7 mouse cellular contexts compared by ENCODE assay signal in genomic region chr7:127841340-127842000, GRCm38 (mm10). TPM values are rescaled to one million over a fixed set of nuclear protein-coding genes. Genes with fewer than 3 reads are reported as not detected.
DNase-seq lines count a peak whose midpoint lies in the region; ATAC-seq and TF ChIP-seq lines count a peak whose summit lies in the region.

No protein-coding gene starts in this region.

- TF ChIP-seq POLR2A in kidney, adult 2 months (IDR thresholded peaks at IDR 0.05; ENCODE audit: low read depth, low read length) = peak; percentile 46
- TF ChIP-seq POLR2A in spleen, adult 2 months (IDR thresholded peaks at IDR 0.05; ENCODE audit: low read depth, low read length) = peak; percentile 55

- peak overlapping the region; percentile 67 for H3K9ac ChIP-seq in embryonic facial prominence, embryonic 12.5 days
- peak overlapping the region; percentile 66 for H3K9ac ChIP-seq in limb, embryonic 12.5 days (replicated peaks)
- H3K9ac ChIP-seq in midbrain, embryonic 15.5 days = peak overlapping the region; percentile 60

- no peaks in the 10 kb centered on the region; the same call in 1 of the 2 replicates for H3K4me1 ChIP-seq in embryonic facial prominence, embryonic 12.5 days
- peaks cover 4% of the 10 kb centered on the region; the same call in 1 of the 2 replicates for H3K4me1 ChIP-seq in kidney, adult 2 months (ENCODE audit: control insufficient read depth, insufficient read depth, low read length)
- peaks cover 8% of the 10 kb centered on the region for H3K4me1 ChIP-seq in limb, embryonic 12.5 days (replicated peaks)
- peaks cover 15% of the 10 kb centered on the region for H3K4me1 ChIP-seq in midbrain, embryonic 15.5 days
- peaks cover 7% of the 10 kb centered on the region; the same call in 1 of the 2 replicates for H3K4me1 ChIP-seq in spleen, adult 2 months (ENCODE audit: control insufficient read depth, insufficient read depth, insufficient read length)

- H3K4me2 ChIP-seq in embryonic facial prominence, embryonic 12.5 days (replicated peaks) = peak overlapping the region; percentile 90
- peak overlapping the region; percentile 94 for H3K4me2 ChIP-seq in limb, embryonic 12.5 days
- peak overlapping the region; percentile 89 for H3K4me2 ChIP-seq in midbrain, embryonic 15.5 days

- peak overlapping the region; percentile 79 for H3K4me3 ChIP-seq in embryonic facial prominence, embryonic 12.5 days
- peak overlapping the region; percentile 89 for H3K4me3 ChIP-seq in kidney, adult 2 months (ENCODE audit: insufficient read depth, low read depth, low read length)
- peak overlapping the region; percentile 74 for H3K4me3 ChIP-seq in limb, embryonic 12.5 days (replicated peaks)
- H3K4me3 ChIP-seq in midbrain, embryonic 15.5 days = peak overlapping the region; percentile 66
- peak overlapping the region; percentile 80 for H3K4me3 ChIP-seq in spleen, adult 2 months (ENCODE audit: extremely low read depth, insufficient read depth, insufficient read length)

- DNase-seq in adrenal gland, postnatal 25 days = peak; percentile 95
- peak; percentile 95 to 96 for DNase-seq in heart, adult 18-20 months
- peak; percentile 96 for DNase-seq in kidney, adult 2 months
- DNase-seq in spleen, adult 2 months (ENCODE audit: low read depth in 1 of 2, low spot score in 2 of 2) = peak; percentile 85 to 89

- no peaks in the 10 kb centered on the region for H3K27me3 ChIP-seq in embryonic facial prominence, embryonic 12.5 days
- no peaks in the 10 kb centered on the region for H3K27me3 ChIP-seq in kidney, adult 2 months (replicated peaks; ENCODE audit: control insufficient read depth, insufficient read depth, low read length)
- no peaks in the 10 kb centered on the region for H3K27me3 ChIP-seq in limb, embryonic 12.5 days
- no peaks in the 10 kb centered on the region for H3K27me3 ChIP-seq in midbrain, embryonic 15.5 days (replicated peaks)
- H3K27me3 ChIP-seq in spleen, adult 2 months (ENCODE audit: control insufficient read depth, insufficient read depth, low read length) = no peaks in the 10 kb centered on the region

- peak overlapping the region; percentile 89 for H3K27ac ChIP-seq in embryonic facial prominence, embryonic 12.5 days
- peak overlapping the region; percentile 94 for H3K27ac ChIP-seq in kidney, adult 2 months (ENCODE audit: insufficient read depth, low read depth, low read length)
- H3K27ac ChIP-seq in limb, embryonic 12.5 days = peak overlapping the region; percentile 87
- peak overlapping the region; percentile 90 for H3K27ac ChIP-seq in midbrain, embryonic 15.5 days
- H3K27ac ChIP-seq in spleen, adult 2 months (ENCODE audit: insufficient read depth, low read length) = peak overlapping the region; percentile 92

- H3K36me3 ChIP-seq in embryonic facial prominence, embryonic 12.5 days = peaks cover 16% of the 10 kb centered on the region
- no peaks in the 10 kb centered on the region for H3K36me3 ChIP-seq in kidney, adult 2 months (ENCODE audit: control insufficient read depth, insufficient read depth, low read length)
- H3K36me3 ChIP-seq in limb, embryonic 12.5 days = peaks cover 26% of the 10 kb centered on the region
- no peaks in the 10 kb centered on the region for H3K36me3 ChIP-seq in midbrain, embryonic 15.5 days (replicated peaks)
- peaks cover 4% of the 10 kb centered on the region for H3K36me3 ChIP-seq in spleen, adult 2 months (ENCODE audit: control insufficient read depth, insufficient read depth, low read length)

- TF ChIP-seq CTCF in kidney, adult 2 months (conservative IDR thresholded peaks at IDR 0.05; ENCODE audit: insufficient read depth, insufficient read length, low read depth, low read length) = no peak
- no peak for TF ChIP-seq CTCF in spleen, adult 2 months (IDR thresholded peaks at IDR 0.05; ENCODE audit: extremely low read depth, insufficient read depth, insufficient read length, insufficient replicate concordance)

- no peaks in the 10 kb centered on the region for H3K9me3 ChIP-seq in embryonic facial prominence, embryonic 12.5 days
- H3K9me3 ChIP-seq in limb, embryonic 12.5 days = no peaks in the 10 kb centered on the region
- no peaks in the 10 kb centered on the region for H3K9me3 ChIP-seq in midbrain, embryonic 15.5 days

- ATAC-seq in embryonic facial prominence, embryonic 12.5 days (ENCODE audit: insufficient number of reproducible peaks, insufficient read depth, low FRiP score, low TSS enrichment) = peak; percentile 89
- peak; percentile 91 for ATAC-seq in limb, embryonic 12.5 days (ENCODE audit: insufficient number of reproducible peaks, insufficient read depth, low FRiP score, low TSS enrichment, low read depth)
- peak; percentile 96 for ATAC-seq in midbrain, embryonic 15.5 days (replicated peaks)

- under 1% methylated on average over 43 of the region's 46 CpGs for WGBS in embryonic facial prominence, embryonic 12.5 days
- WGBS in kidney, adult 2 months = under 1% methylated on average over 46 of the region's 46 CpGs
- WGBS in limb, embryonic 12.5 days = under 1% methylated on average over 46 of the region's 46 CpGs
- under 1% methylated on average over 39 of the region's 46 CpGs for WGBS in midbrain, embryonic 15.5 days
- 1% methylated on average over 46 of the region's 46 CpGs for WGBS in spleen, adult 2 months

RNA-seq across cellular contexts. Expression of gene Stx1b, which starts 17.1 kb away (rescaled TPM):
- total RNA-seq in adrenal gland, postnatal 25 days (2021) = 4.2 and 8.0 TPM in 2 replicates
- 9.1 and 10.0 TPM in 2 replicates for polyA plus RNA-seq in embryonic facial prominence, embryonic 12.5 days (2016; fragmentation: Nextera tagmentation; extraction: Ambion mirVana)
- total RNA-seq in heart, adult 18-20 months (2021) = under 1 TPM; 0.30 to 0.72 TPM
- 2.3 and 2.4 TPM in 2 replicates for polyA plus RNA-seq in kidney, adult 2 months (2012; rRNA removed)
- polyA plus RNA-seq in limb, embryonic 12.5 days (2016; fragmentation: Nextera tagmentation; extraction: Ambion mirVana) = 8.4 and 9.3 TPM in 2 replicates
- polyA plus RNA-seq in midbrain, embryonic 15.5 days (2015; fragmentation: Nextera tagmentation; extraction: Ambion mirVana) = 70.0 and 72.9 TPM in 2 replicates
- polyA plus RNA-seq in spleen, adult 2 months (2012; rRNA removed) = 1.2 and 1.4 TPM in 2 replicates

RNA-seq across cellular contexts. Expression of gene Stx4a, which starts 17.4 kb away (rescaled TPM):
- 101 and 122 TPM in 2 replicates for total RNA-seq in adrenal gland, postnatal 25 days (2021)
- 36.1 and 41.5 TPM in 2 replicates for polyA plus RNA-seq in embryonic facial prominence, embryonic 12.5 days (2016; fragmentation: Nextera tagmentation; extraction: Ambion mirVana)
- 10 to 100 TPM; 66.5 to 67.0 TPM for total RNA-seq in heart, adult 18-20 months (2021)
- 60.7 and 66.5 TPM in 2 replicates for polyA plus RNA-seq in kidney, adult 2 months (2012; rRNA removed)
- polyA plus RNA-seq in limb, embryonic 12.5 days (2016; fragmentation: Nextera tagmentation; extraction: Ambion mirVana) = 31.8 and 41.5 TPM in 2 replicates
- 19.5 and 21.8 TPM in 2 replicates for polyA plus RNA-seq in midbrain, embryonic 15.5 days (2015; fragmentation: Nextera tagmentation; extraction: Ambion mirVana)
- polyA plus RNA-seq in spleen, adult 2 months (2012; rRNA removed) = 54.7 and 66.5 TPM in 2 replicates

RNA-seq across cellular contexts. Expression of gene Zfp646, which starts 34.6 kb away (rescaled TPM):
- total RNA-seq in adrenal gland, postnatal 25 days (2021) = 41.2 and 42.2 TPM in 2 replicates
- 15.6 and 16.2 TPM in 2 replicates for polyA plus RNA-seq in embryonic facial prominence, embryonic 12.5 days (2016; fragmentation: Nextera tagmentation; extraction: Ambion mirVana)
- total RNA-seq in heart, adult 18-20 months (2021) = 10 to 100 TPM; 16.7 to 17.9 TPM
- polyA plus RNA-seq in kidney, adult 2 months (2012; rRNA removed) = 11.9 and 14.3 TPM in 2 replicates
- 17.5 and 19.0 TPM in 2 replicates for polyA plus RNA-seq in limb, embryonic 12.5 days (2016; fragmentation: Nextera tagmentation; extraction: Ambion mirVana)
- 10.6 and 11.4 TPM in 2 replicates for polyA plus RNA-seq in midbrain, embryonic 15.5 days (2015; fragmentation: Nextera tagmentation; extraction: Ambion mirVana)
- 27.2 and 30.7 TPM in 2 replicates for polyA plus RNA-seq in spleen, adult 2 months (2012; rRNA removed)

RNA-seq across cellular contexts. Expression of gene Zfp668, which starts 35.2 kb away (rescaled TPM):
- total RNA-seq in adrenal gland, postnatal 25 days (2021) = 9.3 and 11.3 TPM in 2 replicates
- polyA plus RNA-seq in embryonic facial prominence, embryonic 12.5 days (2016; fragmentation: Nextera tagmentation; extraction: Ambion mirVana) = 31.8 and 32.9 TPM in 2 replicates
- total RNA-seq in heart, adult 18-20 months (2021) = 1 to 10 TPM; 3.4 to 4.1 TPM
- 4.2 and 4.3 TPM in 2 replicates for polyA plus RNA-seq in kidney, adult 2 months (2012; rRNA removed)
- polyA plus RNA-seq in limb, embryonic 12.5 days (2016; fragmentation: Nextera tagmentation; extraction: Ambion mirVana) = 29.8 and 31.1 TPM in 2 replicates
- polyA plus RNA-seq in midbrain, embryonic 15.5 days (2015; fragmentation: Nextera tagmentation; extraction: Ambion mirVana) = 46.8 and 48.1 TPM in 2 replicates
- polyA plus RNA-seq in spleen, adult 2 months (2012; rRNA removed) = 8.6 and 10.4 TPM in 2 replicates

RNA-seq across cellular contexts. Expression of gene Hsd3b7, which starts 41.1 kb away (rescaled TPM):
- total RNA-seq in adrenal gland, postnatal 25 days (2021) = 49.1 and 66.2 TPM in 2 replicates
- polyA plus RNA-seq in embryonic facial prominence, embryonic 12.5 days (2016; fragmentation: Nextera tagmentation; extraction: Ambion mirVana) = 10.3 and 10.9 TPM in 2 replicates
- total RNA-seq in heart, adult 18-20 months (2021) = 10 to 100 TPM; 10.8 to 13.9 TPM
- 45.0 and 49.3 TPM in 2 replicates for polyA plus RNA-seq in kidney, adult 2 months (2012; rRNA removed)
- 9.5 and 9.8 TPM in 2 replicates for polyA plus RNA-seq in limb, embryonic 12.5 days (2016; fragmentation: Nextera tagmentation; extraction: Ambion mirVana)
- polyA plus RNA-seq in midbrain, embryonic 15.5 days (2015; fragmentation: Nextera tagmentation; extraction: Ambion mirVana) = 8.9 and 10.2 TPM in 2 replicates
- polyA plus RNA-seq in spleen, adult 2 months (2012; rRNA removed) = 22.7 and 23.6 TPM in 2 replicates

Comparison
In these comparisons a context has a peak if more than half of its experiments do, and no peak if none do; other contexts are left out.
1. Peak in every context shown above with its lines: DNase-seq, ATAC-seq, H3K4me3 ChIP-seq and H3K27ac ChIP-seq.